Mouse (Mus musculus) midbrain, embryonic 16.5 days (tissue): Measurements from ENCODE around the gene Smim27. TPM values are rescaled to one million over a fixed set of nuclear protein-coding genes. Genes with fewer than 3 reads are reported as not detected.
"Not testable (repeated sequence)": the region's sequence is repeated elsewhere in the genome, so short reads cannot be mapped to it uniquely, and the experiment has no call there.

Source experiments
- ATAC-seq: fragments of 200-750 bp; cut with Nextera tagmentation; 2 replicates; pipeline ENCODE4 v1.8.0; 2017; ENCODE audit warnings: moderate TSS enrichment
- H3K27ac ChIP-seq: fragments of 300-500 bp; sonication (generic); 2 replicates; pipeline ENCODE4 v1.5.1; 2014; ENCODE audit warnings: mild to moderate bottlenecking, low read length, mixed read lengths
- H3K27me3 ChIP-seq: fragments of 300-500 bp; sonication (generic); 2 replicates; pipeline ENCODE4 v1.6.1; 2014; ENCODE audit warnings: low read depth, low read length, mixed read lengths; ENCODE audit not compliant: control insufficient read depth, insufficient read depth
- H3K36me3 ChIP-seq: fragments of 300-500 bp; sonication (generic); 2 replicates; pipeline ENCODE4 v1.6.1; 2014; ENCODE audit warnings: mild to moderate bottlenecking, low read length, moderate library complexity, mixed read lengths; ENCODE audit not compliant: control insufficient read depth, insufficient read depth
- H3K4me1 ChIP-seq: fragments of 300-500 bp; sonication (generic); 2 replicates; pipeline ENCODE4 v1.6.1; 2014; ENCODE audit warnings: mild to moderate bottlenecking, low read length, mixed read lengths; ENCODE audit not compliant: control insufficient read depth, insufficient read depth
- H3K4me2 ChIP-seq: fragments of 300-500 bp; sonication (generic); 2 replicates; pipeline ENCODE4 v1.6.1; 2014; ENCODE audit warnings: mild to moderate bottlenecking, low read length, mixed read lengths
- H3K4me3 ChIP-seq: fragments of 300-500 bp; sonication (generic); 2 replicates; pipeline ENCODE4 v1.5.1; 2014; ENCODE audit warnings: low read depth, mild to moderate bottlenecking, low read length, moderate library complexity, mixed read lengths
- H3K9ac ChIP-seq: fragments of 300-500 bp; sonication (generic); 2 replicates; pipeline ENCODE4 v1.6.1; 2014; ENCODE audit warnings: low read depth, low read length, mixed read lengths
- H3K9me3 ChIP-seq: fragments of 300-500 bp; sonication (generic); replicated peaks from 2 replicates; pipeline ENCODE4 v1.6.1; 2014; ENCODE audit warnings: mild to moderate bottlenecking, low read length, mixed read lengths; ENCODE audit not compliant: control insufficient read depth, poor library complexity, severe bottlenecking
- WGBS: fragments of 180-500 bp; shearing (Covaris S2); extraction: QIAGEN DNeasy Blood & Tissue Kit; methylation state at CpG from one replicate; pipeline ENCODE4 v1.1.7; 2014; 5-methylcytosine and 5-hydroxymethylcytosine counted together
- polyA plus RNA-seq: library from polyadenylated mRNA; unstranded; fragments of >200 nt; fragmentation: Nextera tagmentation; extraction: Ambion mirVana; gene quantifications from 2 replicates; pipeline ENCODE4 v1.2.1, GENCODE M21; 2015

Gene Smim27
- polyA plus RNA-seq, 1 experiment from 2014 or later, result 10.1 TPM

DNA sequence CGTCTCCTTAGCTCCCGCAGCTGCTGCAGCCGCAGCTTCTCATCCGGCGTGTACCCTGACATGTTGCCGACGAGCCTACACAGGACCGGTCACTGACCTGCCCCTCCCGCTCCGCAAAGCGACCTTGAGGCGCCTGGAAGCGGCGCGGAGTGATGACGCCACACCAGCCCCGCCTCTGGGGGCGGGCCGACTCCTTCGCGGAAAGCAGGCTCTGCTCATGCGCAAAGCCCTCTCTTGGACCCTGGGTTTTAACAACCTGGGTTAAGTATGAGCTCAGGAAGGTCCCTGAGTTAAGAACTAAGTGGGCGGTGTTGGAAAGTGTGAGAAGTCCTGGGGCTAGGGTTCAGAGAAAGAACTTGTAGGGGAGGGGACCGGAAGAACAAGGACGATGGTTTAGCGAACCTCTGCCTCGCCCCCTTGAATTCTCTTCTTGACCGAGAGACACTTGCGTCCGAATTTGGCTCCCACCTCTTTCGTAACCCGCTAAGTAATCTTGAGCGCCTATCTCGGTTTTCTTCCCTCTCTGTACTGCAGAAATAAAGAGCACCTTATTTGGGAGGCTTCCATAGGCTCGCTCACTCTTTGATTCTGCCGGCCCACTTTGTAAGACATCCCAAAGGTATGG, 10.0 kb downstream of the Smim27 start, which contains the start of gene Ndufb6:
Ndufb6 (minus strand) TSS at position 146 of the 625 bp plus-strand sequence.
- Histone ChIP-seq H3K27ac (peak within 1 kb of the TSS; percentile 43; the same call in 1 of the 2 replicates), H3K27me3 (no peaks in the 10 kb centered on the region), H3K36me3 (no peaks in the 10 kb centered on the region), H3K9ac (peak within 1 kb of the TSS; percentile 71), H3K4me3 (peak within 1 kb of the TSS; percentile 65), H3K4me1 (peaks cover 11% of the 10 kb centered on the region), H3K9me3 (no peaks in the 10 kb centered on the region), H3K4me2 (peak within 1 kb of the TSS; percentile 70)
- under 1% methylated on average over 36 of the region's 36 CpGs for WGBS
- ATAC-seq, result peak; percentile 96

DNA sequence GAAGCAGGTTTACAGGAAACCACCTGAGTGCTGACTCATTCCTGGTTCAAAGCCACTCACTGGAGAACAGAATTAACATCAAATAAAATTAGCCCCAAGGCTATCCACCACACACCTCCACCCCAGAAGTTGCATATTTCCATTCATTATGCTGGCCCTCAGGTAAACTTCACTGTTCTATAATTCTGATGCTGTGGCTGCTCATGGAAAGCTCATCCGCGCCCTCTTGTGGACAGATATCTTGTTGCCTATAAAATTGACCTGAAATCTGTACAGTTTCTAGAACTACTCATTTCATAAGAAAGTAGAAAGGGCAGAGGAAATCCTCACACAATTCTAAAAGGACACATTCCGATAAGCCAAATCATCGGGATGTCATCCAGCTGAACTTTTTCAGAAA, 16.2 kb downstream of the Smim27 start:
- 17% methylated on average over 4 of the region's 4 CpGs for WGBS
- H3K4me3 ChIP-seq, result no peak overlapping the region
- H3K4me2 ChIP-seq, result no peak overlapping the region
- H3K27ac ChIP-seq, result no peak overlapping the region
- H3K36me3 ChIP-seq, result no peaks in the 10 kb centered on the region
- no peaks in the 10 kb centered on the region for H3K27me3 ChIP-seq
- H3K4me1 ChIP-seq, result no peaks in the 10 kb centered on the region
- ATAC-seq, result no peak
- no peak overlapping the region for H3K9ac ChIP-seq
- H3K9me3 ChIP-seq, result no peaks in the 10 kb centered on the region

DNA sequence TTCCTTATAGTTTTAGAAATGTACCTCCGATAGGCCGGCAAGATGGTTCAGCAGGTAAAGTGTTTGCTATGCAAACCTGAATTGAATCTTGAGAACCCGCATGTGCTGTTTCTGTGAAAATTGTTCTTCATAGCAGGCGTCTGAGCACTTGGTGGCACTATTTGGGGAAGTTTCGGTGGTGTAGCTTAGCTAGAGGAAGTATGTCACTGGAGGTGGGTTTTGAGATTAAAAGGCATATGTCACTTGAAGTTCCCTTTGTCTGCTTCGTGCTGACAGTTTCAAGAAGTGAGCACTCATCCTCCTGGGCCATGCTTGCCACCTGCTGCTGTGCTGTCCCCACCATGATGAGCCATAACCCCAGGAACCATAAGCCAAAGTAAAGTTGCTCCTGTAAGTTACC, 18.0 kb downstream of the Smim27 start:
- Histone ChIP-seq H3K9me3 (no peaks in the 10 kb centered on the region), H3K4me1 (no peaks in the 10 kb centered on the region), H3K9ac (no peak overlapping the region), H3K4me3 (no peak overlapping the region), H3K36me3 (no peaks in the 10 kb centered on the region), H3K27me3 (no peaks in the 10 kb centered on the region), H3K27ac (no peak overlapping the region), H3K4me2 (no peak overlapping the region)
- no peak for ATAC-seq
- WGBS, result 80% methylated on average over 6 of the region's 6 CpGs

DNA sequence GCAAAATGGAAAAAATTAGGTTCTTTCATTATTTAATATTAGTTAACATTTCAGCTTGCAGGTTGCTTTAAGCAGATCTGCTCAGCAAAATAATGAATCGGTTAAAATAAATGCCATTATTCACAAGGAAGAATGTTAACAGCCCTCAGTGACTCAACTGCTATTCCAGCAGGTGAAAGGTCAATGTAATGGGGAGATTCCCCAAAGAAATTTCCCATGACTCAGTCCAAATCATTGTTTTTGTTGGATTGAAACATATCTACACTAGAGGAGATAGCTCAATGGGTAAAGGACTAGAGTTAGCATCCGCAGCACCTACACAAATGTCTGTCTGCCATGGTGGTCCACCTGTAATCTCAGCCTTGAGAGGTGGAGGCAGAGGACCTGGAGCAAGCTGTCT, 19.7 kb downstream of the Smim27 start:
- H3K4me1 ChIP-seq, result no peaks in the 10 kb centered on the region
- no peaks in the 10 kb centered on the region for H3K36me3 ChIP-seq
- H3K27me3 ChIP-seq, result no peaks in the 10 kb centered on the region
- 94% methylated on average over 2 of the region's 2 CpGs for WGBS
- no peak for ATAC-seq
- no peak overlapping the region for H3K9ac ChIP-seq
- H3K9me3 ChIP-seq, result no peaks in the 10 kb centered on the region
- no peak overlapping the region for H3K4me2 ChIP-seq
- no peak overlapping the region for H3K4me3 ChIP-seq
- H3K27ac ChIP-seq, result no peak overlapping the region

DNA sequence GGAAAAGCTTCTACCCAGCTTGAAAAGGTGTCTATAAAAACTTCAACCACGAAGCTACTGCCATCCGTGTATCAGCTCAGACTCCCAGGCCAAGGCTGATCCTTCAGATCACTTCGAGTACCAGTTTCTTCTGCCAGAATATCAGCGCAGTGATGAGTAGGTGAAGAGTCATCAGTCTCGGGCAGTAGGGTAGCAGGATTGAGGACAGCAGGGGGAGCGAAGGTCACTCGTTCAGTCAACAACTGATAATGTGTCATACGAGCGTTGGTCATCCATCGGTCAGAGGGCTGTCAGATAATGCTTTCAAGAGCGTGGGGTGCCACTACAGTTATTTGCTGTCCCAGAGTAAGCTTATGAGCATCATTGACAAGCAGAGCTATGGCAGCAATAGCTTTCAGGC, 22.1 kb downstream of the Smim27 start:
- H3K27ac ChIP-seq, H3K36me3 ChIP-seq, H3K9me3 ChIP-seq, ATAC-seq, H3K4me2 ChIP-seq, H3K9ac ChIP-seq, H3K27me3 ChIP-seq, H3K4me3 ChIP-seq, H3K4me1 ChIP-seq: not testable (repeated sequence)
- 92% methylated on average over 11 of the region's 11 CpGs for WGBS

DNA sequence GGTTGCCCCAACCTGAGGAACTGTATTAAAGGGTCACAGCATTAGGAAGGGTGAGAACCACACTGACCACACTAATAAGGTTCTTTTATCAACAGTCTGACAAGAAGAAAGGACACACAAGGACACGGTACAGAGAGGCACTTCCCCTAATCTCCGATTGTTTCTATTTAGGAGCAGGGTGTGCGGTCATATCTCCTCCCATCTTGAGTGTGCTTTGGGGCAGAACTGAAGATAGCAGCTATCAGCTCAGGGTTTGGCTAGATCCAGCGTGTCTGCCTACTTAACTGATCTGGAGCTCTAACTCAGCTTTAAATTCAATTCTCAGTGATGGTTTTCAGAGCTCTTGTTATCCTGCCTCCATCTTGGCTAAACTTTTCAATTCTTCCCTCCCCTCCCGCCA, 29.8 kb downstream of the Smim27 start:
- no peak for ATAC-seq
- H3K27me3 ChIP-seq, result no peaks in the 10 kb centered on the region
- no peak overlapping the region for H3K4me2 ChIP-seq
- H3K9me3 ChIP-seq, result no peaks in the 10 kb centered on the region
- 76% methylated on average over 5 of the region's 5 CpGs for WGBS
- no peaks in the 10 kb centered on the region for H3K4me1 ChIP-seq
- H3K9ac ChIP-seq, result no peak overlapping the region
- no peak overlapping the region for H3K4me3 ChIP-seq
- no peaks in the 10 kb centered on the region for H3K36me3 ChIP-seq
- no peak overlapping the region for H3K27ac ChIP-seq

DNA sequence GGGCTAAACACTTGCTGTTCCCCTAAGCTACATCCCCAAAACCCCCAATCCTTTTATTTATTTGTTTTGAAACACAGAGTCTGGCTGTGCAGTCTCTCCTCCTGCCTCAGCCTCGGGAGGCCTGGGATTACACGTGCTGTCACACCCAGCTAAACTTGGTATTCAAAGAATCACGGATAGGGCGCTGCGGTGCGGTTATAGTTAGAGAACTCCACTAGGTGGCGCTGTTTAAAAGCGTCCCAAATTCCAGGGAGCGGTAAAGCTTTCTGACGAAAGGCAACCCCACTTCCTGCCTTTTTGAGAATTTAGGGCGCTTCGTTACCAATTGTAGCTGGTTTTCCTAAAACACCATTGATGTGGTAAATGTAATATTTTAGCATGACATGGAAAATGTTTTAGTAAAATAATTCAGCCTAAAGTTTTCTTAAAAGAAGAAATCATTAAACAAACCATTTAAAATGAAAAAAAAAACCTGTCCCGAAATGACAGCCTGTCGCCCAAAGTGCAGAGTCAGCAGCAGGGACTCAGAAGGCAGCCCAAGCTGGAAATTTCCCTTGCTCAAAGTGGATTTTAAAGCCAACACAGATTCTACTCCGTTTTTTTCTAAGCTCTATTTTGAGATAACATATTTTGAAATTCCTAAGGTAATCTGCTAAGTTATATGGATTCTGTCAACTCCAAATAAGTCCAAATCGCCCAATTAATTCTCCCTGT, 31.9 kb downstream of the Smim27 start:
- ATAC-seq, result peak; percentile 87
- Histone ChIP-seq H3K9ac (no peak overlapping the region), H3K27ac (no peak overlapping the region), H3K9me3 (no peaks in the 10 kb centered on the region), H3K4me3 (no peak overlapping the region), H3K4me2 (peak overlapping the region; percentile 38), H3K36me3 (no peaks in the 10 kb centered on the region), H3K27me3 (no peaks in the 10 kb centered on the region), H3K4me1 (no peaks in the 10 kb centered on the region)
- WGBS, result 13% methylated on average over 16 of the region's 16 CpGs

DNA sequence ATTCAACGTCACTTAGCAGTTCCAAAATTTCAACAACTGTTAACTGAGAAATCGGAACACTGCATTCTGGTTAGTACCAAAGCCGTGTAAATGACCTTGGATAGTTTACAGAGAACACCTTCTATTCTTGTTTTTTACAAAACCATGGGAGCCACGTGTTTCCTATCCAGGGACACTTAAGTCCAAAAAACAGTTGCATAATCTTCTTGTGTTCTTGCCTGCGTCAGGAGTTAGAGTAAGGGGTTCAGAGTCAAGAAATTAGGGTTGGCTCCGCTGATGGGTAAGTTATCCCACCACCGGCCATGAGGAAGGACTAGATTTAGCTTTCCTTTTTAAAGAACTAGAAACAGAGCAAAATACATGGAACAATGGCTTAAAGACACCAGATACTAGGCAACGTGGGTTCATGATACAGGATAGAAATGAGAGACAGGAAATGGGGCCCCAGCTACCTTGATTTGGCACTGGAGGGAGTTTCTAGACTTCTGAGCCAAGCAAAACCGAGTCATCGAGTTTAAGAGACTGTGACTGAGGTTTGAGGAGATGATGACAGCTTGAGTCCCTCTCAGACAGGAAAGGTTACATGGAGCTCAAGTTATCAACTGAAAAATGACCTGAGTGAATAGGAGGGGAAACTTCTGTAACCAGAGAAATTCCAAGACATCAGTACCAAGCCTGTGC, 33.2 kb downstream of the Smim27 start:
- Histone ChIP-seq H3K9ac (no peak overlapping the region), H3K4me1 (no peaks in the 10 kb centered on the region), H3K4me2 (no peak overlapping the region), H3K4me3 (no peak overlapping the region), H3K27ac (no peak overlapping the region), H3K9me3 (no peaks in the 10 kb centered on the region), H3K36me3 (no peaks in the 10 kb centered on the region), H3K27me3 (no peaks in the 10 kb centered on the region)
- no peak for ATAC-seq
- 89% methylated on average over 10 of the region's 10 CpGs for WGBS

DNA sequence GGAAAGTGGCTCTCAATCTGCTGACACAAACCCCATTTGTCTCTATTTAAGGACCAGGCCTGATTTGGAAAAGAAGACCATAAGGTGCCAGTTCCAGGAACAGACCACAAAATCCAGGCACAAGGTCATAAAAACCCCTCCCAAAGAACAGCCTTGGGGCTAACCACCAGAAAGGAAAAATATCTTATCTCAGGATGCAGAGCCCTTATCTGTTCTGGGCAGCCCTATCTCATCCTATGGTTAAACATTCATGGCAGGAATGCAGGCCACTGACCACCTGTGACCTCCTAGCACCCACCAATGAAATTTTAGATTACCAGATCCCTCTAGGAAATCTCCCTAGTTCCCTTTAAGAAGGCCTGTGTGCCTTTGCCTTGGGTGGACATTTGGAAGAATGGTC, 40.3 kb downstream of the Smim27 start:
- ATAC-seq, result no peak
- H3K4me2 ChIP-seq, result no peak overlapping the region

More for the DNA sequence above, 40.3 kb downstream of the Smim27 start:
- Histone ChIP-seq H3K27me3 (no peaks in the 10 kb centered on the region), H3K36me3 (no peaks in the 10 kb centered on the region), H3K9ac (no peak overlapping the region), H3K27ac (no peak overlapping the region), H3K4me1 (peaks cover 4% of the 10 kb centered on the region; the same call in 1 of the 2 replicates), H3K9me3 (no peaks in the 10 kb centered on the region), H3K4me3 (no peak overlapping the region)
